Mouse (Mus musculus): Measurements from ENCODE around the gene Olfr1512. TPM values are rescaled to one million over a fixed set of nuclear protein-coding genes. Genes with fewer than 3 reads are reported as not detected.
"Not testable (repeated sequence)": the region's sequence is repeated elsewhere in the genome, so short reads cannot be mapped to it uniquely, and the experiment has no call there.

Gene Olfr1512
- total RNA-seq (2022), result not detected

DNA sequence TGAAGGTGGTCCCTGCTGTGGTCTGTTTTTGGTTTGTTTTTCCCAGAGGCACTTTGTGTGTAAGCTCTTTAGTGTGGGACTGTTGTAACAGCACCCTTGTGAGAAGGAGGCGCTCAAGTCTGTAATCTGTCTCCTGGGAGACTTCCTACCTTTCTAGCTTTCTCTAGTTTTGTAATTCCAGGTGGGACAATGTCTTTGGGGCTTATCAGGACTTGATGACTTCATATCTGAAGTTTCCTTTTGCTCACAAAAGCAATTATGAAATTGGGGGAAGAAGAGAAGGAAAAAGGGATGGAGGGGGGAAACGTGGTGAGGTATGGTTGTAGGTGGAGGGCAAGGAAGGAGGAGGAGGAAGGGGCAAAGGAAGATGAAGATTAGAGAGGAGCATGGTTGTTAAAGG lies at the start of gene Olfr1512:
Olfr1512 (minus strand) TSS at position 101 of the 400 bp plus-strand sequence.
- no peak for DNase-seq (ENCODE audit: low spot score in 2 of 2)

DNA sequence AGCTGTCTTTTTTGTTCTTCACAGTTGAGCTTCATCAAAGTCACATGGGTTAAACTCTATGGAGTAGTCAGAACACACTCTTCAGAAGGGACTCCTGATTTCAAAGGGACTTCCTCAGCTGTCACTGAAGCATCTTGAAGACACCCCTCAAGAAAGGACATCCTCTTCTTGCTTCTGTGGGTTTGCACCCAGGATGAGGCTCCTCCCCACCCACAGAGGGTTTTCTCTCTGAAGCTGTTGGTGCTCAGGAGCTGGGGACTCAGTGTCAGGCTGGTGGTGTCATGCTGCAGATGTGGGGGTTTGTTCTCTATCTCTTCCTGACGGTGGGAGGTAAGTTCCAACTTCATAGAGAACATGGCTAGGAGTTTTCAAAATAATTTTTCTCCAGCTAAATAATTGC lies 48.7 kb upstream of the Olfr1512 start:
- DNase-seq (ENCODE audit: low spot score in 2 of 2), result no peak

DNA sequence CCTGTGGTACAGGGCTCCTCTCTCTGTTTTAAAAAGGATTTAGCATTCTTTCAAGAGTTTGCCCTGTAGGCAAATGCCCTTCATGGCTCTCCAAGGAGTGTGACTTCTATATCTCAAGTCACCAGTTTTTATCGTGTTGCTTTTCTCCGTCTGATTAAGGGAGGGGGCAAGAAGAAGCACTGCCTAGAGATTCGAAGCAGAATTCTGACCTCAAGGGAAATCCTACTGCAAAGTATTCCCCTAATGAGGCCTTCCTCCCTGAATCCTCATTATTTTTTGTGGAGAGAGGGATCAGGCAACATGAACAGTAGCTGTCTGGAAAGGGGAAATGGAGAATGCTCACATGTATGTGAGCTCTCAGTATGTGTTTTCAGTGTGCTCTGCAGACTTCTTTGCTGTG lies 35.3 kb upstream of the Olfr1512 start, which contains the start of gene Olfr1510:
Olfr1510 (minus strand) TSS at position 101 of the 400 bp plus-strand sequence.
- DNase-seq (ENCODE audit: low spot score in 2 of 2), result no peak

DNA sequence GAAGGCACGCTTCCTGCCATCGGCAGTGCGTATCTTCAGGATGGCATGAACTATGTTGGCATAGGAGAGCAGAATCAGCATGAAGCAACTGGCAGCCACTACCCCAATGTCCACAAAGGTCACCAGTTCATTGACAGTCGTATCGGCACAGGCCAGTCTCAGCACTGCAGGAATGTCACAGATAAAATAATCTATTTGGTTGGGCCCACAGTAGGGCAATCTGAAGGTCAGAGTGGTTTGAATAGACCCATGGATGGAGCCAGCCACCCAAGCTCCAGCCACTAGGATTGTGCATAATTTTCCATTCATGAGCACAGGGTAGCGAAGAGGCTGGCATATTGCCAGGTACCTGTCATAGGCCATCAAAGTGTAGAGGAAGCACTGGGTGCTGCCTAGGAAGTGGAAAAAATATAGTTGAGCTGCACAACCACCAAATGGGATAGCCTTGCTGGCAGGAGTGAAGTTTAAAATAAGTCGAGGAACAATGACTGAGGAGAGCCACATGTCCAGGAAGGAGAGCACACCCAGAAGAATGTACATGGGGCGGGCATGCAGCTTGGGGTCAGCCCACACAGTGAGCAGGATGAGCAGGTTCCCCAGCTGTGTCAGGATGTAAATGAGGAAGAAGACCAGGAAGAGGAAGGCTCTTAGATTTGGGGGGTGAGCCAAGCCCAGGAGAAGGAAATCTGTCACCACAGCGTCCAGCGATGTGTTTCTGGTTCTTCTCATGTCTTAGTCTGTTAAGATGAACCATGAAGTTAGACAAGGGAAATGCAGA lies 31.4 kb upstream of the Olfr1512 start:
- not testable (repeated sequence) for DNase-seq (ENCODE audit: low spot score in 2 of 2)

DNA sequence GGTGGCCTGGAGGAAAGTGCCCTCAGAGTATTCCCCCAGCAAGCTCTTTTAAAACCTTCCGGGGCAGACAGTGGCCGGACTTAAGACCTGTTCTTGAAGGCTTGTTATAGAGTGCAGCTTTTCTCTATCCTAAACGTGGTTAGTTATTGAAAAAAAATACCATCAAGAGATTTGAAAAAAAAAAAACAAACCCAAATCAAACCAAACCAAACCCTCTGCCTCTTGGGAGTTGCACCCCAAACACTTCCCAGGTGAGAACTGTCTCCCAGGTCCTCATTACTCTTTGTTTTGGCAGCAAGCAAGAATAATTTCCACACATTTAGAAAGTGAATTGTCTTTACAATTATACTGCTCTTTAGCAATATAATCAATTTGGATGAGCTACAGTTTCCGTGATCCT lies 18.3 kb upstream of the Olfr1512 start, which contains the start of gene Olfr1511:
Olfr1511 (minus strand) TSS at position 101 of the 400 bp plus-strand sequence.
- no peak for DNase-seq (ENCODE audit: low spot score in 2 of 2)

DNA sequence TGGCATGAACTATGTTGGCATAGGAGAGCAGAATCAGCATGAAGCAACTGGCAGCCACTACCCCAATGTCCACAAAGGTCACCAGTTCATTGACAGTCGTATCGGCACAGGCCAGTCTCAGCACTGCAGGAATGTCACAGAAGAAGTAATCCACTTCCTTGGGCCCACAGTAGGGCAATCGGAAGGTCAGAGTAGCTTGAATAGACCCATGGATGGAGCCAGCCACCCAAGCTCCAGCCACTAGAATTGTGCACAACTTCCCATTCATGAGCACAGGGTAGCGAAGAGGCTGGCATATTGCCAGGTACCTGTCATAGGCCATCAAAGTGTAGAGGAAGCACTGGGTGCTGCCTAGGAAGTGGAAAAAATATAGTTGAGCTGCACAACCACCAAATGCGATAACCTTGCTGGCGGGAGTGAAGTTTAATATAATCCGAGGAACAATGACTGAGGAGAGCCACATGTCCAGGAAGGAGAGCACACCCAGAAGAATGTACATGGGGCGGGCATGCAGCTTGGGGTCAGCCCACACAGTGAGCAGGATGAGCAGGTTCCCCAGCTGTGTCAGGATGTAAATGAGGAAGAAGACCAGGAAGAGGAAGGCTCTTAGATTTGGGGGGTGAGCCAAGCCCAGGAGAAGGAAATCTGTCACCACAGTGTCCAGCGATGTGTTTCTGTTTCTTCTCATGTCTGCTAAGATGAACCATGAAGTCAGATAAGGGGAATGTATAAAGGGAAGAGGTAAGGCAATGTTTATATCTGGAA lies 11.3 kb upstream of the Olfr1512 start:
- DNase-seq (ENCODE audit: low spot score in 2 of 2), result not testable (repeated sequence)

DNA sequence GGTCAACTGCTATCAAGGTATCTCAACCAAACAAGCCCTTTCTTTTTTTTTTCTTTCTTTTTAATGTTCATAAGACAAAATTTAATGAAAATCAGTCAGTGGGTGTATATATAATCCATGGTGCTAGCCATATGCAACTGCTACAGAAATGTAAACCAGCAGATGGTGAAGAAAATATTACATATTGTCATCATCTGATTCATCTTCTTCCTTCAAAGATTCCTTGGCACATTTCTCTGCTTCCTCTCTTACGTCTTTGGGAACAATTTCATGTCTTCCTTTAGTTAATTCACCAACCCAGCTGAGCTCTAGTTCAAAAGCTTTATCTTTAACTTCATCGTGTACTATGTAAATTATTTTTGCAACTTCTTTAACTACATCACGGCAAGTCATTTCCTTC lies 10.2 kb downstream of the Olfr1512 start:
- DNase-seq (ENCODE audit: low spot score in 2 of 2), result no peak

DNA sequence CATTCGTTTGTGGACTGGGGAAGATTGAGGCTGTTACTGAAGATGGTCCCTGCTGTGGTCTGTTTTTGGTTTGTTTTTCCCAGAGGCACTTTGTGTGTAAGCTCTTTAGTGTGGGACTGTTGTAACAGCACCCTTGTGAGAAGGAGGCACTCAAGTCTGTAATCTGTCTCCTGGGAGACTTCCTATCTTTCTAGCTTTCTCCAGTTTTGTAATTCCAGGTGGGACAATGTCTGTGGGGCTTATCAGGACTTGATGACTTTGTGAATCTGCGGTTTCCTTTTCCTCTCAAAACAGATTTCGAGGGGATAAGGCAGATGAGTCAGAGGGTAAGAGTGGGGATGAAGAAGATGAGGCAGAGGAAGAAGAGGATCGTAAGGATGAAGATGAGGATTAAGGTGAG lies 22.7 kb downstream of the Olfr1512 start, which contains the start of gene Olfr1513:
Olfr1513 (minus strand) TSS at position 101 of the 400 bp plus-strand sequence.
- no peak for DNase-seq (ENCODE audit: low spot score in 2 of 2)

DNA sequence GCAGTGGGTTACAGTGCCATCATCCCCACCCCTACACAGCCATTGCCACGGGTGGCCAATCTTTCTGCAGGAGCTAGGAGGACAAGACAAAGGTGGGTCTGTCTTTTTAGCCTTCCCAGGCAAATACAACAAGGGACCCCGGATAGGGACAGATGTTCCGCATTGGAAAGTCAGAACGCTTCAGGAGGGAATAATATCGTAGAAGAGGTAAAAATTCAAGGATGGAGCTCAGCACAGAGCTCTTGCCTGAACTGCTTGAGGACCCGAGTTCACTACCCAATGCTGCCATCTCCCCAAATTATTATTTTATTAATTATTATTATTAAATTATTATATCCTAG lies 39.5 kb downstream of the Olfr1512 start:
- no peak for DNase-seq (ENCODE audit: low spot score in 2 of 2)

DNA sequence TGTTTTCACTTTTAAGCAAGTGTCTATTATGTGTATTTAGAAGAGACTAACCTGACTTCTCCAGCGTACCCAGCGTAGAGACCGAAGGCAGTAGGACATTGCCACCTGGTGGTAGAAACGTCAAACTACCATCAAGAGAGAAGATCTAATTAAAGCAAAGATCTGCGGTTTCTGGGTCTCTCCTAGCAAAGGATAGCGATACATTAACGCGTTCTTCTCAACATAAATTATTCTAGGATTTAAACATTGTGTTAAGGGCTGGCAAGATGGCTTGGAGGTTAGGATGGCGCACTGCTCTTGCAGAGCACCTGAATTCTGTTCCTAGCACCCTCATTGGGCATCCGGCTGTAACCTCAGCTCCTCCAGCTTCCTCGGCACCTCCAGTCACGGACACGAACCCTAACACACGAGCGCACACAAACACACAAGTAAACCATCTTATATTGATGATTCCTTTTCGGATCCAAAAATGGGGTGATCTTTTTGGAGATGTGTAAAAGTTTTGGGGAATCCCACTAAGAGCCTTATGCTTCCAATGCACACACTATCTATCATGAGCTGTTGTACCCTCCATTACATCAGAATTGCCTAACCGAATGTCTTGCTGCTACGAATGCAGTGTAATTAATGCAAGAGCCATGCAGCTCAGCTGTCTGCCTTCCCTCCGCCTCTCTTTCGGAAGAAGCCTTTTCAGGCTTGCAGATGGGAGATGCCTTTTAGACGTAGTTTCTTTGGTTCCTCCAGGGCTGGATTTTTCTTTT lies 40.0 kb downstream of the Olfr1512 start:
- DNase-seq (ENCODE audit: low spot score in 2 of 2), result peak; percentile 50 to 71

DNA sequence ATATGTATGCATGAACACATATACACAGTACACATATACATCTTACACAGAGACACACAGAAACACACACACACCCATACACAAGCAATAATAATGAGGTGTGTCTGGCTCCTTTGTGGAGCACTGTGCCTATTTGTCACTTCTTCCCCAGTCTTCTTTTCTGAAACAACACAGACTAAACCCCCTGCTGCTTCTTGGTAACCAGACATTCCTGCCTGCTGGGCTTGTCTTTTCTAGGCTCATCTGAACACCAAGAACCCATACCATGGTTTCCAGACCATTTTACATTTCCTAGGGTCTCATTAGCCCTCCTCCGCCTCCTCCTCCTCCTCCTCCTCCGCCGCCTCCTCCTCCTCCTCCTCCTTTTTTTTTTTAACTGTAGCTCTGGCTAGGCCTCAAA lies 46.8 kb downstream of the Olfr1512 start:
- no peak for DNase-seq (ENCODE audit: low spot score in 2 of 2)

DNA sequence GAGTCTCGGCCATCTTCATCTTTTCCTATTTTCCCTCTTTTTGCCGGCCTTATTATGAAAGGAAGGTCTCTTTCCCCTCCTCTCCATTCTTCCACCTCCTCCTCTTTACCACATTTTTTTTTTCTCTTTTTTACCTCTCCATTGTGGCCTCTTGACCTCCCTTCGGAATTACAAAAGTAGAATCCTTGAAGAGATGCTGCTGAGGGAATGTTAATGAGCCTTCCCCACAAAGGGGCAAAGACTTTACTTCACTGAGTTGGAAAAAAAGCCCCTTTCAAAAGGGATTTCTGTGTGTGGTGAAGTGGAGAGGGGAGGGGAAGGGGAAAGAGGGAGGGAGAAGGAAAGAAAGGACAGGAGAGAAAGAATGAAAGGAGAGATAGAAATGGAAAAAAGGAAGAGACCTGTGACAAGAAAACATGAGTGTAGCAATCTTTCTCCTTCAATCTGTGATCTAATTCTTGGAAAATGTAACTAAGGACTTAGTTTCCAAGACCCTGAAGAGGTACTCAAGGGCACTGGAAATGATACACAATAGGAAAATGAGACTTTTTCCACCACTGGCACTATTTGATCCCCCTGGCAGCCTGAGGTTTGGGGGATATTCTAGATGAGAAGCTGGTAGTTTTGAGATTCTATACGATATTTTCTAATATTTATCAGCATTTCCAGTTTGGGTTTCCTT lies 47.8 kb downstream of the Olfr1512 start:
- no peak for DNase-seq (ENCODE audit: low spot score in 2 of 2)

DNA sequence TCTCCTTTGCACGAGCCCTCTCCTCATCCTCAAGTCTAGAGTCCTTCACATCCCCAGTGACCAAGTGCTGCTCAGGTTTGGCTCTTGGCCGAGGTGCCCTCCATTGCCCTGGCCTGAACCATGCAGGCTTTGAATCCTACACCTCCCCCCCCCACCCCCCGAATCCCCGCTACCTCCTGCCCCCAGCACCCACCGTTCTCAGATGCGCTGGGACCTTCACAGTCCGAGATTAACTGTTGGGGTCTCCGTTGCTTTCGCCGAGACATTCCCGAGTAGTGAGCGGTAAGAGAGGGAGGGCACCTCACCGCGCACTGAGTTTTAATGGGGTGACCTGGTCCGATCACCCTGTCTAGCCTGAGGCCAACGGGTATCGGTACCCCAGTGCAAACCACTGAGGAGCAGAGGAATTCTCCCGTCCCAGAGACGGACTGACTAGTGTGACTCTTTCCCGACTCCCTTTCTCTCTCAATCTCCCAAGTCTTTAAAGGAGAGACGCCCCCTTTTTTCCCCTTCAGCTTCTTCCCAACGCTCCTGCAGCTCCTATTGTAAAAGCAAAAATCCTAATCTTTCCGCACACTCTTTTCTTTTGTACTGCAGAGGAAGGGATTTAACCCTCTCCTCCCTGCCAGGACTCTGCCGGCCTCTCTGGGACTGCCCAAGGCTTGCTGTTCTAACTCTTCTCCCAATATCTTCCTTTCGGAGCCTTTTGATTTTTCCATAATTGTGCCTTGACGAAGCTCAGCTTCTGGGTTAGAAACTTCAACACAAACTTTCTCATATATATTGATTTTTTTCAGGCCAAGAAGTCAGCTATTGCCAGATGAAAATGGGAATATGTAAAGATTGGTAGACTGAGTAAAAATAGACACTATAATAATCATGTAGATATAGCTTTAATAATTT lies 50.8 kb downstream of the Olfr1512 start, which contains the start of gene Sall2:
Sall2 (minus strand) TSS at position 853 of the 903 bp plus-strand sequence.
- DNase-seq (ENCODE audit: low spot score in 2 of 2), result no peak

DNA sequence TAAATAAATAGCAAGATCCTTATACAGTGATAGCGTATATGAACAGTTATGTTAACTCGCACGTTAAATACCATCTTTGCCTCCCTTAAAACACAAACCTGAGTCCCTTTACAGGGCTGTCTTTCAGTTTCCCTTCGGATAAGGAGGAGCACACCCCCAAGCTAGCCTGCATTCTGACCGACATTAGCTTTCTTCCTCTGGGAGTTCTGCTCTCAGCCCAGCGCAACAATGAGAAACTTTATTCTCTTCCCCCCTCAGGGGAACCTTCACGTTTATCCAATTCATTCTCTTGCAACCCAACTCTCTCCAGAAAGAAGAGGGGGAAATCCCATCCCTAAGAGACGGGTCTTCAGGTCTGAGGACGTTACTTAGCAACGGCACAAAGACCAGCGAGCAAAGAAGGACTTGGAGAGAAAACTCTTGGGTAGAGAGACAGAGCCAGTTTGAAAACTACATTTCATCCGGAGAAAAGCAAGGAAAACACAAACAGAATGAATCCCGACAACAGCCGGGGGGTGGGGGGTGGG lies 51.5 kb downstream of the Olfr1512 start:
- no peak for DNase-seq (ENCODE audit: low spot score in 2 of 2)

DNA sequence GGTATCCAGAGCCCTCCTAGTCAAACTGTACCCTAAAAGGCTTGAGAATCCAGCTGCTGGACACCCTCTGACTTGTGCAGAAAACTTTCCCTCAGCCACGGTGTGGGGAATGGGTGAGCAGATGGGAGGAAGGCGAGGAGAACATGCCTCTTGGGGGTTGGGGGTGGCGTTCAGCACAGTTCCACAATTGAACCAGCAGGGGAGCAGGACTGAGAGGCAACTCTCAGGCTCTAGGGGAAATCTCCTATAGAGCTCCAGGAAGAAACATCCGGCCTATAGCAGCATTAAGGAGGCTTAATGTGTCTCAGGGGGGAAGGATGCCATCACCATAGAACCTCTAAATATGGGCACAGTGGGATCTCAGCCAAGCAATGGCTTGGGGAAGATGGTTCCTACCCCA lies 53.1 kb downstream of the Olfr1512 start:
- DNase-seq (ENCODE audit: low spot score in 2 of 2), result no peak

Other genes starting within 250 kb of the Olfr1512 start
- 10 to 100 TPM; 50.4 to 56.5 (median 55.9) TPM for gene Supt16, start 181.8 kb downstream of the Olfr1512 start, total RNA-seq (2022)
- gene Chd8, start 121.4 kb downstream of the Olfr1512 start, total RNA-seq (2022), result 100 to 1,000 TPM in 3 of 4 experiments, 10 to 100 TPM in 1; 94.4 to 117 (median 110) TPM
- gene Tox4, start 100.0 kb downstream of the Olfr1512 start, total RNA-seq (2022), result 10 to 100 TPM; 58.5 to 76.8 (median 70.4) TPM
- gene Rab2b, start 99.6 kb downstream of the Olfr1512 start, total RNA-seq (2022), result 10 to 100 TPM; 33.2 to 41.8 (median 37.8) TPM
- 10 to 100 TPM; 35.5 to 54.7 (median 43.9) TPM for gene Mettl3, start 74.0 kb downstream of the Olfr1512 start, total RNA-seq (2022)
- 10 to 100 TPM; 44.9 to 46.8 (median 45.8) TPM for gene Sall2, start 50.4 kb downstream of the Olfr1512 start, total RNA-seq (2022)
- not detected for gene Olfr1513, start 22.8 kb downstream of the Olfr1512 start, total RNA-seq (2022)
- not detected for gene Olfr1511, start 18.2 kb upstream of the Olfr1512 start, total RNA-seq (2022)
- not detected for gene Olfr1510, start 35.2 kb upstream of the Olfr1512 start, total RNA-seq (2022)
- not detected for gene Olfr1509, start 63.8 kb upstream of the Olfr1512 start, total RNA-seq (2022)
- not detected for gene Olfr1508, start 88.3 kb upstream of the Olfr1512 start, total RNA-seq (2022)
- not detected for gene Olfr1507, start 116.6 kb upstream of the Olfr1512 start, total RNA-seq (2022)

Measured in layer of hippocampus, adult 8-10 months (tissue).